ENCODE assay signal across 29 mouse cellular contexts in the genomic region with DNA sequence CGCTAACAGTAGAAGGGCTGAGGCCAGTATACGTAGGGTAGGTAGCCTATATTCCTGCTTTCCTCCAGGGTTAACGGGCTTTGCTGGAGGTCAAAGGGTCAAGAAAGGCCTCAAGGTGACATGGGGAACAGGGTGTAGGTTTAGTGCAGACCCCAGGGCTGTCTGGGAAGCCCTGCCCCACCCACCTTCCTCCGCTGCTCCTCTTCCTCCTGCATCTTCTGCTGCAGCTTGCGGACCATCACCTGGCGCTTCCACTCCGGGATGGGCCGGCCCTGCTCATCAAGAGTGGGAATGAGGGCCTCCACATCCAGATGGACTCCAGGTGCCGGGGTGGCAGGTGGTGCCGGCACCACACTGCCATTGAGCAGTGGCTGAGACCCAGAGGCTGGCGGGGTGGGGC. TPM values are rescaled to one million over a fixed set of nuclear protein-coding genes. Genes with fewer than 3 reads are reported as not detected.
A peak's percentile ranks its signal among the peaks of the same experiment; 100 is the strongest.
DNase-seq lines count a peak whose midpoint lies in the region; TF ChIP-seq lines count a peak whose summit lies in the region.
"Had no signal": no experiment of that assay in that cellular context is flagged by ENCODE, and none has a peak within 500 bp of the region (broad histone marks: within the 10 kb centered on the region; RNA-seq: fewer than 3 reads in every experiment).

No protein-coding gene starts in this region.

- no peak for TF ChIP-seq EP300 in heart, adult 2 months (IDR thresholded peaks at IDR 0.05; ENCODE audit: insufficient read depth, low read depth, low read length)

- no peak overlapping the region for H3K4me3 ChIP-seq in heart, adult 2 months
- peak overlapping the region; percentile 78 for H3K4me3 ChIP-seq in small intestine, adult 2 months (ENCODE audit: low read depth, low read length)
- H3K4me3 ChIP-seq: forebrain, embryonic 10.5 days; forebrain, embryonic 13.5 days; heart, embryonic 12.5 days; heart, embryonic 15.5 days; hindbrain, embryonic 10.5 days; hindbrain, embryonic 13.5 days had no signal

- 96% methylated on average over 11 of the region's 11 CpGs for WGBS in heart, adult 2 months
- 69% methylated on average over 11 of the region's 11 CpGs for WGBS in small intestine, adult 2 months

- H3K27ac ChIP-seq in heart, adult 2 months, result no peak overlapping the region
- H3K27ac ChIP-seq in small intestine, adult 2 months (ENCODE audit: insufficient read depth, low read depth, low read length), result peak overlapping the region; percentile 17; the same call in 1 of the 2 replicates
- H3K27ac ChIP-seq: forebrain, embryonic 10.5 days; forebrain, embryonic 13.5 days; heart, embryonic 15.5 days; hindbrain, embryonic 10.5 days; hindbrain, embryonic 13.5 days had no signal

- no peak overlapping the region for H3K9ac ChIP-seq in heart, adult 2 months (ENCODE audit: low read depth, low read length)
- H3K9ac ChIP-seq: forebrain, embryonic 13.5 days; heart, embryonic 12.5 days; heart, embryonic 15.5 days; hindbrain, embryonic 13.5 days had no signal

- peaks cover 2% of the 10 kb centered on the region; the same call in 1 of the 2 replicates for H3K4me1 ChIP-seq in heart, adult 2 months (ENCODE audit: control insufficient read depth, insufficient read depth, low read length)
- peaks cover 26% of the 10 kb centered on the region for H3K4me1 ChIP-seq in small intestine, adult 2 months (ENCODE audit: control insufficient read depth, insufficient read depth, insufficient read length, low read length)

- no peak for TF ChIP-seq POLR2A in heart, adult 2 months (IDR thresholded peaks at IDR 0.05; ENCODE audit: insufficient read depth, low read depth, low read length)
- no peak for TF ChIP-seq POLR2A in small intestine, adult 2 months (IDR thresholded peaks at IDR 0.05; ENCODE audit: low read depth, low read length)

- no peaks in the 10 kb centered on the region for H3K79me2 ChIP-seq in heart, adult 2 months (replicated peaks; ENCODE audit: control insufficient read depth, insufficient read depth, low read length)

- no peak for TF ChIP-seq CTCF in heart, adult 2 months (IDR thresholded peaks at IDR 0.05)
- TF ChIP-seq CTCF in small intestine, adult 2 months (IDR thresholded peaks at IDR 0.05; ENCODE audit: extremely low read depth, insufficient read length, insufficient replicate concordance, low read depth, low read length), result no peak

- no peaks in the 10 kb centered on the region for H3K36me3 ChIP-seq in heart, adult 2 months (ENCODE audit: control insufficient read depth, insufficient read depth, low read length)
- peaks cover 15% of the 10 kb centered on the region for H3K36me3 ChIP-seq in small intestine, adult 2 months (ENCODE audit: control insufficient read depth, insufficient read depth, low read length)
- H3K36me3 ChIP-seq: forebrain, embryonic 10.5 days; heart, embryonic 12.5 days; heart, embryonic 15.5 days; hindbrain, embryonic 10.5 days; hindbrain, embryonic 13.5 days had no signal

- H3K27me3 ChIP-seq in heart, adult 2 months (ENCODE audit: control insufficient read depth, insufficient read depth, low read length), result peaks cover 13% of the 10 kb centered on the region
- no peaks in the 10 kb centered on the region; the same call in 1 of the 2 replicates for H3K27me3 ChIP-seq in small intestine, adult 2 months (ENCODE audit: control insufficient read depth, insufficient read depth, low read length)

- intact Hi-C loops in heart, adult 2 months (cut with DNase I), result no loop called here

- peak; percentile 92 for DNase-seq in heart, adult 11 months
- no peak for DNase-seq in heart, adult 2 months
- DNase-seq in kidney, postnatal 10 days, result peak; percentile 24
- DNase-seq in kidney, postnatal 25 days, result no peak
- no peak for DNase-seq in natural killer cell, adult 2 months (ENCODE audit: low spot score in 2 of 2)
- DNase-seq: adrenal gland, postnatal 10 days; adrenal gland, postnatal 36 days; B cell, adult 2 months; cerebellum, adult 18-20 months; cerebellum, adult 9-10 months; cerebellum, postnatal 14 days; gastrocnemius, postnatal 10 days; gastrocnemius, postnatal 36 days; heart, postnatal 10 days; heart, postnatal 36 days had no signal

RNA-seq across cellular contexts. Expression of gene Tnfrsf25, which starts 12.2 kb away (rescaled TPM):
- total RNA-seq in heart, adult 2 months (2021), result 1 to 10 TPM; 1.4 to 2.4 TPM
- 6.1 and 7.4 TPM in 2 replicates for polyA plus RNA-seq in heart, adult 2 months (2012; rRNA removed)
- 1.9 and 3.8 TPM in 2 replicates for polyA plus RNA-seq in small intestine, adult 2 months (2012; rRNA removed)
- total RNA-seq: G1E; granulocyte monocyte progenitor cell, adult 5-6 weeks had no signal
- polyA plus RNA-seq: G1E had no signal

RNA-seq across cellular contexts. Expression of gene Espn, which starts 24.3 kb away (rescaled TPM):
- 1 to 10 TPM; 2.4 to 2.5 TPM for total RNA-seq in heart, adult 2 months (2021)
- 2.7 and 3.2 TPM in 2 replicates for polyA plus RNA-seq in heart, adult 2 months (2012; rRNA removed)
- polyA plus RNA-seq in small intestine, adult 2 months (2012; rRNA removed), result 124 and 572 TPM in 2 replicates
- total RNA-seq: granulocyte monocyte progenitor cell, adult 5-6 weeks had no signal

RNA-seq across cellular contexts. Expression of gene Hes2, which starts 30.8 kb away (rescaled TPM):
- total RNA-seq in heart, adult 2 months (2021), result not detected
- not detected in 2 replicates for polyA plus RNA-seq in heart, adult 2 months (2012; rRNA removed)
- polyA plus RNA-seq in small intestine, adult 2 months (2012; rRNA removed), result 8.3 and 51.7 TPM in 2 replicates
- total RNA-seq: adrenal gland, adult 18-20 months; adrenal gland, postnatal 10 days; adrenal gland, postnatal 36 days; gastrocnemius, adult 18-20 months; gastrocnemius, postnatal 10 days; gastrocnemius, postnatal 36 days; granulocyte monocyte progenitor cell, adult 5-6 weeks; heart, postnatal 10 days; heart, postnatal 36 days had no signal
- polyA plus RNA-seq: forebrain, embryonic 10.5 days; forebrain, embryonic 13.5 days; forebrain, embryonic 16.5 days; heart, embryonic 12.5 days; hindbrain, embryonic 16.5 days; Patski had no signal

RNA-seq across cellular contexts. Expression of gene Acot7, which starts 50.0 kb away (rescaled TPM):
- 10 to 100 TPM; 58.1 to 64.8 TPM for total RNA-seq in heart, adult 2 months (2021)
- polyA plus RNA-seq in heart, adult 2 months (2012; rRNA removed), result 51.7 and 65.0 TPM in 2 replicates
- 30.0 and 33.4 TPM in 2 replicates for polyA plus RNA-seq in small intestine, adult 2 months (2012; rRNA removed)

RNA-seq across cellular contexts. Expression of gene Plekhg5, which starts 55.6 kb away (rescaled TPM):
- 10 to 100 TPM; 11.5 to 16.7 TPM for total RNA-seq in heart, adult 2 months (2021)
- polyA plus RNA-seq in heart, adult 2 months (2012; rRNA removed), result 20.3 and 20.5 TPM in 2 replicates
- polyA plus RNA-seq in small intestine, adult 2 months (2012; rRNA removed), result 7.0 and 15.7 TPM in 2 replicates

Comparison
In these comparisons a context has a peak if more than half of its experiments do, and no peak if none do; other contexts are left out.
1. DNase-seq: peak in heart, adult 11 months (single experiment) and kidney, postnatal 10 days (single experiment); none in heart, adult 2 months (0 of 2), kidney, postnatal 25 days (0 of 2) and natural killer cell, adult 2 months (0 of 2).
2. RNA of gene Espn, which starts 24.3 kb away (polyA plus RNA-seq): 124 to 572 TPM in small intestine, adult 2 months; 2.7 to 3.2 TPM in heart, adult 2 months; every median in the first group is over 10 times any median in the second.